Mouse (Mus musculus): ENCODE data around the gene Mrgprh. TPM values are rescaled to one million over a fixed set of nuclear protein-coding genes. Genes with fewer than 3 reads are reported as not detected.

The Mrgprh gene
- total and polyA plus RNA-seq, 3 experiments = 5.6 to 9.2 (median 5.7) TPM

DNA sequence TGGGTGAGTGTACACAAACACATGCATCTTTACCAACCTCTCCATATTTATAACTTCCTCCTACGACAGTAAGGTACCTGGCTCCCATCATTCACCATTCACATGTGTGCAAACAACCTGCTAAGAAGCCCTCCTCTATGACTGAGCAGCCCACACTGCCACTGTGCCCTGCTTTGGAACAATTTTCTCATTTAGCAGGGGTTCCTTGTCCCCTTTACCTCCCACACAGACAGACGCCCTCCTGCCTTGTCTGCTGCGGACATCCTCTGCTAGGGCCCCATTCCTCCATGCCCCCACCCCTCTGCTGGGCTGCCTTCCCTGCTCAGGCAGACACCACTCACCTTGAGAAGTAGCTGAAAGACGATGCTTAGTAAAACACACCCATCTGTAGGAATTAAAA lies 28.1 kb upstream of the Mrgprh start:
- TF ChIP-seq EP300 (IDR thresholded peaks at IDR 0.05; ENCODE audit: insufficient read depth, low read depth, low read length) (no peak), CTCF (IDR thresholded peaks at IDR 0.05) (no peak), POLR2A (IDR thresholded peaks at IDR 0.05; ENCODE audit: insufficient read depth, low read depth, low read length) (no peak)
- no peaks in the 10 kb centered on the region for H3K27me3 ChIP-seq (ENCODE audit: control insufficient read depth, insufficient read depth, low read length)
- H3K9ac ChIP-seq (ENCODE audit: low read depth, low read length) = no peak overlapping the region
- no peaks in the 10 kb centered on the region for H3K79me2 ChIP-seq (replicated peaks; ENCODE audit: control insufficient read depth, insufficient read depth, low read length)
- H3K4me1 ChIP-seq (ENCODE audit: control insufficient read depth, insufficient read depth, low read length) = no peaks in the 10 kb centered on the region
- 70% methylated on average over 4 of the region's 4 CpGs for WGBS
- H3K4me3 ChIP-seq = no peak overlapping the region
- no peaks in the 10 kb centered on the region for H3K36me3 ChIP-seq (ENCODE audit: control insufficient read depth, insufficient read depth, low read length)
- intact Hi-C loops (cut with DNase I) = no loop called here
- H3K27ac ChIP-seq = no peak overlapping the region
- no peak for DNase-seq

DNA sequence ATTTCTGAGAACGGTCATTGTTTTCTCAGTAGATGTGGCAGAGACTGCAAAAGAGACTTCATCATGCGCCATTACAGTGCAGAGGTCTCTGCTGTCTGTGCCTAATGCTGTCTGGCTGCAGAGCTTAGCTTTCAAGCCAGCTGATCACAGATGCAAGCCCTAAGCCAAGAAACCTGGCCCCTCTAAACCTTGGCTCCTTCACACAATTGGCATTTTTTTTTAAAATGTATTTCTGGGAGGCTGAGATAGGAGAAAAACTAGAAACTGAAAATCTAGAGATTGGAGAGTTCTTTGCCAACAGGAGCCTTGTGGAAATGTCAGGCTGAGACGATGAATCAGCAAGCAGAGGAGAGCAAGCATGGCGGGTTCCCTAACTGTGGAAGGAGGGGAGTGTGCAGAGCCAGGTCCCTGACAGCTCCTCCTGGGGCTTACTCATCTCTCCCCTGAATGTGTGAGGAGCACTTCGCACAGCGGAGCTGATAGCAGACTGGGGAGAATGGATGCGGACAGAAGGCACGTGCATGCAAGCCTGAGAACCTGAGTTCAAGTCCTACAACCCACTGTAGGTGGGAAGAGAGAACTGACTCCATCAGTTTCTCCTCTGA lies 26.0 kb upstream of the Mrgprh start:
- Histone ChIP-seq H3K4me1 (ENCODE audit: control insufficient read depth, insufficient read depth, low read length) (no peaks in the 10 kb centered on the region), H3K4me3 (no peak overlapping the region), H3K27ac (no peak overlapping the region), H3K79me2 (replicated peaks; ENCODE audit: control insufficient read depth, insufficient read depth, low read length) (no peaks in the 10 kb centered on the region), H3K36me3 (ENCODE audit: control insufficient read depth, insufficient read depth, low read length) (no peaks in the 10 kb centered on the region), H3K9ac (ENCODE audit: low read depth, low read length) (no peak overlapping the region), H3K27me3 (ENCODE audit: control insufficient read depth, insufficient read depth, low read length) (no peaks in the 10 kb centered on the region)
- no peak for DNase-seq
- 82% methylated on average over 8 of the region's 8 CpGs for WGBS
- TF ChIP-seq CTCF (IDR thresholded peaks at IDR 0.05) (no peak), EP300 (IDR thresholded peaks at IDR 0.05; ENCODE audit: insufficient read depth, low read depth, low read length) (no peak), POLR2A (IDR thresholded peaks at IDR 0.05; ENCODE audit: insufficient read depth, low read depth, low read length) (no peak)
- intact Hi-C loops (cut with DNase I) = no loop called here

DNA sequence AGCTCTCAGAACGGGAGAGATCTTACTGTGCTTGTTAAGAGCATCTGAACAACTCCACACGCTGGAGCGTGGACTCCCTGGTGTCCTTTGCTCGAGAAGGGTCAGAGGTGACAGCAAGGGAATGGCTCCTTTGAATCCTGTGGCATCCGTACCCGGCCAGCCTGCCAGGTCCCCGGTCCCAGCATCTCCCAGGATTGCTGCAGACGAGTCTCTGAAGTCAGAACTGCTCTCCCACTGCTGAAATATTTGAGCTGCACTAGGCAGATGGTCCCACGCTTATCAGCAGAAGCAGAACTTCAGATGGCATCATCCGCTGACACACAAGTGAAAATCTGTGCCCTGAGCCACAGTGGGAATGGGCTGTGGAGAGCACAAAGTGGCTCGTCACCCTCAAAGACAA lies 24.1 kb upstream of the Mrgprh start:
- TF ChIP-seq EP300 (IDR thresholded peaks at IDR 0.05; ENCODE audit: insufficient read depth, low read depth, low read length) = no peak
- no peak for TF ChIP-seq CTCF (IDR thresholded peaks at IDR 0.05)
- no peak for TF ChIP-seq POLR2A (IDR thresholded peaks at IDR 0.05; ENCODE audit: insufficient read depth, low read depth, low read length)
- 76% methylated on average over 11 of the region's 11 CpGs for WGBS

DNA sequence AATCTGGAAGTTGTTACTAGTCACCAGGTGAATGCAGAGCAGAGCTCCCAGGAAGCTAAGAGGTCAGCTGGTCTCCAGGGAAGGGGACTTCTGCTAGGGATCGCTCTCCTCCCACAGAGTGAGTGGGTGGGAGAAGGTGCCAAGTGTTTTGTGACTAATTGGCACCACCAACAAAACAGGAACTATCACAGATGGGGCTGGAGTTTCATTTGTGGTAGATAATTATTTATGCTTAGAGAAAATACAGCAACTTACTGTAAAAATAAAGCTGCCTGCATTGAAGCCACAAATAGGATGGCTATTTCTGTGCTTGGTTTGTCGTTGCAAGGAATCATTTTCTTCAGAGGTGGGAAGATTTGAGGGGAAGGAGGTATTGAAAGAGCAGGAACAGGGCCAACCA lies 22.0 kb upstream of the Mrgprh start:
- intact Hi-C loops (cut with DNase I) = no loop called here
- Histone ChIP-seq H3K27me3 (ENCODE audit: control insufficient read depth, insufficient read depth, low read length) (no peaks in the 10 kb centered on the region), H3K4me1 (ENCODE audit: control insufficient read depth, insufficient read depth, low read length) (no peaks in the 10 kb centered on the region), H3K9ac (ENCODE audit: low read depth, low read length) (no peak overlapping the region), H3K36me3 (ENCODE audit: control insufficient read depth, insufficient read depth, low read length) (no peaks in the 10 kb centered on the region), H3K27ac (no peak overlapping the region), H3K79me2 (replicated peaks; ENCODE audit: control insufficient read depth, insufficient read depth, low read length) (no peaks in the 10 kb centered on the region), H3K4me3 (no peak overlapping the region)
- WGBS = 81% methylated on average over 2 of the region's 2 CpGs
- no peak for DNase-seq
- TF ChIP-seq EP300 (IDR thresholded peaks at IDR 0.05; ENCODE audit: insufficient read depth, low read depth, low read length) = no peak
- TF ChIP-seq CTCF (IDR thresholded peaks at IDR 0.05) = no peak
- no peak for TF ChIP-seq POLR2A (IDR thresholded peaks at IDR 0.05; ENCODE audit: insufficient read depth, low read depth, low read length)

More for the DNA sequence above, 24.1 kb upstream of the Mrgprh start:
- H3K4me1 ChIP-seq (ENCODE audit: control insufficient read depth, insufficient read depth, low read length) = no peaks in the 10 kb centered on the region
- intact Hi-C loops (cut with DNase I) = no loop called here
- no peak overlapping the region for H3K9ac ChIP-seq (ENCODE audit: low read depth, low read length)
- H3K4me3 ChIP-seq = no peak overlapping the region
- H3K36me3 ChIP-seq (ENCODE audit: control insufficient read depth, insufficient read depth, low read length) = no peaks in the 10 kb centered on the region
- no peaks in the 10 kb centered on the region for H3K79me2 ChIP-seq (replicated peaks; ENCODE audit: control insufficient read depth, insufficient read depth, low read length)
- no peak for DNase-seq
- no peaks in the 10 kb centered on the region for H3K27me3 ChIP-seq (ENCODE audit: control insufficient read depth, insufficient read depth, low read length)
- H3K27ac ChIP-seq = no peak overlapping the region

DNA sequence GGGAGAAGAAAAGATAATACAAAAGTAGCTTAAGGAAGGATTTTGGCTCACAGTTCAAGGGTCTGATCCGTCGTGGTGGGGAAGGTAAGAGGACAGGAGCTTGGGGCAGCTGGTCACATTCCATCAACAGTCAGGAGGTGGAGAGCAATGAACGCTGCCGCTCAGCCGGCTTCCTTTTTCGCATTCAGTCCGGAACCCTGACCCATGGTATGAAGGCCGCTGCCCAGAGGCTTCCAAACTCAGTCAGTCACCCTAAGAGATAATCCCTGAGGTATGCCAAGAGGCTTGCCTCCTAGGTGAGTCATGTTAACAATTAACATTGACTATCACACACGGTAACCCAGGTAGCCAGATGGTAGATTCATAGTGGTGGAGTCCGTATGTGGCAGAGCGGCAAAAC lies 21.4 kb upstream of the Mrgprh start:
- intact Hi-C loops (cut with DNase I) = no loop called here
- DNase-seq = no peak
- H3K4me1 ChIP-seq (ENCODE audit: control insufficient read depth, insufficient read depth, low read length) = no peaks in the 10 kb centered on the region
- no peaks in the 10 kb centered on the region for H3K36me3 ChIP-seq (ENCODE audit: control insufficient read depth, insufficient read depth, low read length)
- H3K4me3 ChIP-seq = no peak overlapping the region
- TF ChIP-seq EP300 (IDR thresholded peaks at IDR 0.05; ENCODE audit: insufficient read depth, low read depth, low read length) = no peak
- no peak for TF ChIP-seq CTCF (IDR thresholded peaks at IDR 0.05)
- TF ChIP-seq POLR2A (IDR thresholded peaks at IDR 0.05; ENCODE audit: insufficient read depth, low read depth, low read length) = no peak
- H3K79me2 ChIP-seq (replicated peaks; ENCODE audit: control insufficient read depth, insufficient read depth, low read length) = no peaks in the 10 kb centered on the region
- H3K27me3 ChIP-seq (ENCODE audit: control insufficient read depth, insufficient read depth, low read length) = no peaks in the 10 kb centered on the region
- 94% methylated on average over 11 of the region's 11 CpGs for WGBS
- H3K9ac ChIP-seq (ENCODE audit: low read depth, low read length) = no peak overlapping the region
- H3K27ac ChIP-seq = no peak overlapping the region

DNA sequence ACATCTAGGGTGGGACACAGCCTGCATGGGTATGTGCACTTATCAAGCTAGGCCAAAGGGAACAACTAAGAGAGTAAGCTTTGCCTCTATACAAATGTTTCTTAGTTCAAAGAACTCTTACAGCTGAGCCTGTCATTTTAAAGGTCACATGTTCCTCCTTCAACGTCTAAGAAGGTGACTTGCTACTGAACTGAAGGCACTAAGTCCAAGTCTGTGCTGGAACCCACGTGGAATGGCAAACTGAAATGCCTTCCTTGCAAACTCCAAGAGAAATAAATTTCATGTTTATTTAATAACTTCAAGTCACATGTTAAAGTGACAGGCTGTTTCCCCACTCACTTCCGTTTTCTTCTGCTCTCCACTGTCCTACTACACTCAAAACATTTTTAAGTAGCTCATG lies 18.4 kb upstream of the Mrgprh start:
- no peak for TF ChIP-seq POLR2A (IDR thresholded peaks at IDR 0.05; ENCODE audit: insufficient read depth, low read depth, low read length)
- no peak for TF ChIP-seq EP300 (IDR thresholded peaks at IDR 0.05; ENCODE audit: insufficient read depth, low read depth, low read length)
- TF ChIP-seq CTCF (IDR thresholded peaks at IDR 0.05) = no peak

More for the DNA sequence above, 18.4 kb upstream of the Mrgprh start:
- Histone ChIP-seq H3K79me2 (replicated peaks; ENCODE audit: control insufficient read depth, insufficient read depth, low read length) (no peaks in the 10 kb centered on the region), H3K27me3 (ENCODE audit: control insufficient read depth, insufficient read depth, low read length) (no peaks in the 10 kb centered on the region), H3K4me3 (no peak overlapping the region), H3K36me3 (ENCODE audit: control insufficient read depth, insufficient read depth, low read length) (no peaks in the 10 kb centered on the region), H3K9ac (ENCODE audit: low read depth, low read length) (no peak overlapping the region), H3K27ac (no peak overlapping the region), H3K4me1 (ENCODE audit: control insufficient read depth, insufficient read depth, low read length) (no peaks in the 10 kb centered on the region)
- intact Hi-C loops (cut with DNase I) = no loop called here
- DNase-seq = no peak
- 56% methylated on average over 3 of the region's 3 CpGs for whole genome bisulfite sequencing
